ENCODE assay signal across 8 mouse cellular contexts in the genomic region with DNA sequence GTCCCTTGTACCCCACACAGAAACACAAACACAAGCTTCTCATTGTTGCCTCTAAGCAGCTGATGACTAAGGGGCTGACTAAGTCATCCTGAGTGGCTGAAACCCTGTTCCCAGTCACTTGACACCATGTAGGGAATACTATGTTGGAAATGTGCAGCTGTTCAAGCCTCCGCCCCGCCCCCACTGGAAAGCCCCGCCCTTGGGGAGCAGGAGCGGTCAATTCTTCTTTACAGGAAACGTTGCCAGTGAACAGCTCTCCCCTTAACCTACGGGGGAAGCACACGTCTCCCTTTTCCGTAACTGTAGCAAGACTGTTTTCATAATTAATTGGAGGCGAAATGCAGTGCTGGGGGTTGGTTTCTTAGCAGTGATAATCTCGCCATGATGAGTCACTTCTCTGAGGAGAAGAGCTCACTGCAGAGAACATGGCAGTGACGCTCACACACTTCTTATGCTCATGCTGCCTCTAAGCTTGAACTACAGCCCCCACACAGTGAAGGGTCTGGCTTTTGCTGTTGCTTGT. TPM values are rescaled to one million over a fixed set of nuclear protein-coding genes. Genes with fewer than 3 reads are reported as not detected.
DNase-seq lines count a peak whose midpoint lies in the region; ATAC-seq lines count a peak whose summit lies in the region.

No protein-coding gene starts in this region.

- peak; percentile 39 for DNase-seq in WW6 (ENCODE audit: low read depth, low spot score)
- DNase-seq in embryo, embryonic 10 days (ENCODE audit: low spot score), result peak; percentile 78
- peak; percentile 88 for DNase-seq in gastrocnemius, postnatal 25 days
- peak; percentile 48 to 73 for DNase-seq in left cerebral cortex, adult 8-10 months (ENCODE audit: low spot score in 2 of 2)
- peak; percentile 75 for DNase-seq in right cerebral cortex, postnatal 14 days

- peak; percentile 32 for ATAC-seq in inflammation-experienced regulatory T-cells, adult 6 months
- ATAC-seq in erythroid progenitor cell, adult 5-6 weeks (replicated peaks; ENCODE audit: low FRiP score, poor library complexity, severe bottlenecking), result no peak

- no peaks in the 10 kb centered on the region for H3K36me3 ChIP-seq in macrophage (ENCODE audit: inconsistent target)

- H3K4me3 ChIP-seq in macrophage (ENCODE audit: inconsistent target), result peak overlapping the region; percentile 29

- WGBS in macrophage (ENCODE audit: missing documents), result 8% methylated on average over 10 of the region's 11 CpGs

- peak overlapping the region; percentile 27 for H3K27ac ChIP-seq in macrophage

- H3K79me2 ChIP-seq in macrophage (ENCODE audit: inconsistent target), result no peaks in the 10 kb centered on the region

RNA-seq across cellular contexts. Expression of a gene that starts 27.7 kb away (rescaled TPM):
- total RNA-seq in gastrocnemius, postnatal 25 days (2021), result 100 to 1,000 TPM; 511 to 548 TPM
- 10 to 100 TPM; 26.1 to 36.4 (median 28.2) TPM for polyA plus RNA-seq in inflammation-experienced regulatory T-cells, adult 6 months (2017; shearing (Covaris generic))
- 100 to 1,000 TPM; 109 to 134 (median 116) TPM for total RNA-seq in left cerebral cortex, adult 8-10 months (2022)
- 10 to 100 TPM in 25 of 26 experiments, 1 to 10 TPM in 1; 9.6 to 67.4 (median 33.6) TPM for total RNA-seq in macrophage (2018; cell fraction: chromatin; rRNA removed)
- 10 to 100 TPM; 16.2 to 23.6 (median 19.2) TPM for total RNA-seq in macrophage (2018; cell fraction: cytosol; rRNA removed)
- total RNA-seq in macrophage (2018; cell fraction: nucleus; rRNA removed), result 10 to 100 TPM in 25 of 26 experiments, 1 to 10 TPM in 1; 8.0 to 84.5 (median 39.9) TPM
- polyA plus RNA-seq in macrophage (2018), result 21.0 to 27.8 TPM (median 21.9 TPM) in 3 replicates
- total RNA-seq in erythroid progenitor cell, adult 5-6 weeks (2015; ENCODE audit: low replicate concordance), result 21.4 and 23.4 TPM in 2 replicates
- 18.8 and 20.2 TPM in 2 replicates for total RNA-seq in erythroid progenitor cell, adult 5-6 weeks (2017; ENCODE audit: low replicate concordance)

RNA-seq across cellular contexts. Expression of a gene that starts 39.5 kb away (rescaled TPM):
- 10 to 100 TPM; 17.2 to 18.6 TPM for total RNA-seq in gastrocnemius, postnatal 25 days (2021)
- polyA plus RNA-seq in inflammation-experienced regulatory T-cells, adult 6 months (2017; shearing (Covaris generic)), result 100 to 1,000 TPM; 152 to 187 (median 170) TPM
- 10 to 100 TPM; 42.1 to 46.1 (median 44.4) TPM for total RNA-seq in left cerebral cortex, adult 8-10 months (2022)
- total RNA-seq in macrophage (2018; cell fraction: chromatin; rRNA removed), result 100 to 1,000 TPM in 18 of 26 experiments, 10 to 100 TPM in 8; 61.3 to 218 (median 151) TPM
- total RNA-seq in macrophage (2018; cell fraction: cytosol; rRNA removed), result 100 to 1,000 TPM in 19 of 26 experiments, 10 to 100 TPM in 7; 88.1 to 130 (median 109) TPM
- 100 to 1,000 TPM in 5 of 26 experiments, 10 to 100 TPM in 21; 43.5 to 190 (median 74.0) TPM for total RNA-seq in macrophage (2018; cell fraction: nucleus; rRNA removed)
- polyA plus RNA-seq in macrophage (2018), result 111 to 154 TPM (median 121 TPM) in 3 replicates
- total RNA-seq in erythroid progenitor cell, adult 5-6 weeks (2015; ENCODE audit: low replicate concordance), result 11.2 and 17.2 TPM in 2 replicates
- 7.0 and 9.8 TPM in 2 replicates for total RNA-seq in erythroid progenitor cell, adult 5-6 weeks (2017; ENCODE audit: low replicate concordance)

Comparison
In these comparisons a context has a peak if more than half of its experiments do, and no peak if none do; other contexts are left out.
1. RNA of a gene that starts 27.7 kb away (total RNA-seq): 511 to 548 TPM in gastrocnemius, postnatal 25 days and 109 to 134 TPM in left cerebral cortex, adult 8-10 months; 18.8 to 23.4 TPM in erythroid progenitor cell, adult 5-6 weeks; every median in the first group is over 4 times any median in the second.
2. Peak in every context shown above with its lines, with median percentiles within 50 percentile points of each other: DNase-seq.